Mouse (Mus musculus) forebrain, embryonic 16.5 days (tissue): ENCODE measurements around the gene Sox2. TPM values are rescaled to one million over a fixed set of nuclear protein-coding genes. Genes with fewer than 3 reads are reported as not detected.

Experiments used
- ATAC-seq: fragments of 200-750 bp; cut with Nextera tagmentation; 2 replicates; pipeline ENCODE4 v1.8.0; 2017; ENCODE audit warnings: mild to moderate bottlenecking, moderate library complexity
- H3K27ac ChIP-seq: fragments of 300-500 bp; sonication (generic); 2 replicates; pipeline ENCODE4 v1.5.1; 2014; ENCODE audit warnings: low read length, control low read depth
- H3K27me3 ChIP-seq: fragments of 300-500 bp; sonication (generic); replicated peaks from 2 replicates; pipeline ENCODE4 v1.6.1; 2014; ENCODE audit warnings: low read length; ENCODE audit not compliant: control insufficient read depth, insufficient read depth
- H3K36me3 ChIP-seq: fragments of 300-500 bp; sonication (generic); 2 replicates; pipeline ENCODE4 v1.6.1; 2014; ENCODE audit not compliant: control insufficient read depth, insufficient read depth
- H3K4me1 ChIP-seq: fragments of 300-500 bp; sonication (generic); replicated peaks from 2 replicates; pipeline ENCODE4 v1.6.1; 2014; ENCODE audit warnings: low read length; ENCODE audit not compliant: control insufficient read depth, insufficient read depth
- H3K4me2 ChIP-seq: fragments of 300-500 bp; sonication (generic); 2 replicates; pipeline ENCODE4 v1.6.1; 2014; ENCODE audit warnings: mild to moderate bottlenecking, low read length, control low read depth
- H3K4me3 ChIP-seq: fragments of 300-500 bp; sonication (generic); replicated peaks from 2 replicates; pipeline ENCODE4 v1.5.1; 2014; ENCODE audit warnings: mild to moderate bottlenecking, low read length, control low read depth
- H3K9ac ChIP-seq: fragments of 300-500 bp; sonication (generic); replicated peaks from 2 replicates; pipeline ENCODE4 v1.6.1; 2014; ENCODE audit warnings: low read depth, low read length, control low read depth
- H3K9me3 ChIP-seq: fragments of 300-500 bp; sonication (generic); 2 replicates; pipeline ENCODE4 v1.6.1; 2016; ENCODE audit warnings: low read length; ENCODE audit not compliant: control insufficient read depth
- WGBS: fragments of 180-500 bp; shearing (Covaris S2); extraction: QIAGEN DNeasy Blood & Tissue Kit; methylation state at CpG from one replicate; pipeline ENCODE4 v1.1.7; 2014; 5-methylcytosine and 5-hydroxymethylcytosine counted together
- polyA plus RNA-seq: library from polyadenylated mRNA; unstranded; fragments of >200 nt; fragmentation: Nextera tagmentation; extraction: Ambion mirVana; gene quantifications from 2 replicates; pipeline ENCODE4 v1.2.1, GENCODE M21; 2015

Sox2 gene
- polyA plus RNA-seq, 1 experiment from 2014 or later: 20.8 TPM

GRCm38 (mm10) chr3:34630736-34631135 is 19.5 kb upstream of the Sox2 start:
- Histone ChIP-seq H3K9me3 (no peaks in the 10 kb centered on the region), H3K36me3 (no peaks in the 10 kb centered on the region), H3K27me3 (no peaks in the 10 kb centered on the region), H3K4me1 (peaks cover 5% of the 10 kb centered on the region; the same call in 1 of the 2 replicates), H3K4me2 (no peak overlapping the region), H3K27ac (no peak overlapping the region), H3K9ac (no peak overlapping the region), H3K4me3 (no peak overlapping the region)
- 64% methylated on average over 1 of the region's 1 CpGs for WGBS
- no peak for ATAC-seq

GRCm38 (mm10) chr3:34636958-34637357 is 13.2 kb upstream of the Sox2 start:
- Histone ChIP-seq H3K4me2 (peak overlapping the region; percentile 18; the same call in 1 of the 2 replicates), H3K4me1 (peaks cover 32% of the 10 kb centered on the region), H3K27ac (peak overlapping the region; percentile 80), H3K27me3 (peaks cover 5% of the 10 kb centered on the region; the same call in 1 of the 2 replicates), H3K36me3 (no peaks in the 10 kb centered on the region), H3K9me3 (no peaks in the 10 kb centered on the region), H3K9ac (no peak overlapping the region), H3K4me3 (no peak overlapping the region)
- no peak for ATAC-seq
- WGBS: 51% methylated on average over 6 of the region's 6 CpGs

- Histone ChIP-seq H3K27me3 (peaks cover 5% of the 10 kb centered on the region; the same call in 1 of the 2 replicates), H3K9me3 (no peaks in the 10 kb centered on the region), H3K27ac (peak overlapping the region; percentile 80), H3K36me3 (no peaks in the 10 kb centered on the region), H3K4me2 (peak overlapping the region; percentile 18), H3K9ac (no peak overlapping the region), H3K4me1 (peaks cover 37% of the 10 kb centered on the region), H3K4me3 (no peak overlapping the region)
- no peak for ATAC-seq
- 19% methylated on average over 5 of the region's 5 CpGs for WGBS
These were observed 12.7 kb upstream of the Sox2 start for GRCm38 (mm10) chr3:34637481-34637880.

- peak; percentile 16 for ATAC-seq
- H3K9me3 ChIP-seq: no peaks in the 10 kb centered on the region
These were observed 12.3 kb upstream of the Sox2 start for GRCm38 (mm10) chr3:34637926-34638325.

GRCm38 (mm10) chr3:34638344-34638743 is 11.9 kb upstream of the Sox2 start:
- ATAC-seq: peak; percentile 3; the same call in 1 of the 2 replicates
- peak overlapping the region; percentile 80 for H3K27ac ChIP-seq
- H3K9me3 ChIP-seq: no peaks in the 10 kb centered on the region
- H3K4me3 ChIP-seq: peak overlapping the region; percentile 44
- no peaks in the 10 kb centered on the region for H3K36me3 ChIP-seq
- peak overlapping the region; percentile 61 for H3K9ac ChIP-seq
- WGBS: 2% methylated on average over 13 of the region's 13 CpGs
- H3K27me3 ChIP-seq: peaks cover 7% of the 10 kb centered on the region; the same call in 1 of the 2 replicates
- H3K4me2 ChIP-seq: peak overlapping the region; percentile 65
- peaks cover 44% of the 10 kb centered on the region for H3K4me1 ChIP-seq

More at GRCm38 (mm10) chr3:34637926-34638325, 12.3 kb upstream of the Sox2 start:
- H3K4me2 ChIP-seq: peak overlapping the region; percentile 65
- peak overlapping the region; percentile 44 for H3K4me3 ChIP-seq
- no peaks in the 10 kb centered on the region for H3K36me3 ChIP-seq
- H3K9ac ChIP-seq: peak overlapping the region; percentile 61
- 2% methylated on average over 5 of the region's 5 CpGs for WGBS
- H3K27me3 ChIP-seq: peaks cover 7% of the 10 kb centered on the region; the same call in 1 of the 2 replicates
- H3K27ac ChIP-seq: peak overlapping the region; percentile 80
- peaks cover 41% of the 10 kb centered on the region for H3K4me1 ChIP-seq

GRCm38 (mm10) chr3:34639031-34639872 is 11.0 kb upstream of the Sox2 start:
- 3% methylated on average over 24 of the region's 24 CpGs for WGBS
- Histone ChIP-seq H3K4me2 (peak overlapping the region; percentile 65), H3K27me3 (peaks cover 7% of the 10 kb centered on the region; the same call in 1 of the 2 replicates), H3K27ac (peak overlapping the region; percentile 80), H3K9ac (peak overlapping the region; percentile 66), H3K4me3 (peak overlapping the region; percentile 44), H3K9me3 (no peaks in the 10 kb centered on the region), H3K36me3 (no peaks in the 10 kb centered on the region), H3K4me1 (peaks cover 52% of the 10 kb centered on the region)
- peak; percentile 74 for ATAC-seq

- Histone ChIP-seq H3K4me2 (peak overlapping the region; percentile 65), H3K9me3 (no peaks in the 10 kb centered on the region), H3K27ac (peak overlapping the region; percentile 80), H3K27me3 (peaks cover 7% of the 10 kb centered on the region; the same call in 1 of the 2 replicates), H3K4me1 (peaks cover 55% of the 10 kb centered on the region), H3K36me3 (no peaks in the 10 kb centered on the region), H3K4me3 (peak overlapping the region; percentile 44), H3K9ac (peak overlapping the region; percentile 66)
- WGBS: 4% methylated on average over 10 of the region's 10 CpGs
- no peak for ATAC-seq
These were observed 10.3 kb upstream of the Sox2 start for GRCm38 (mm10) chr3:34639873-34640270.

GRCm38 (mm10) chr3:34640276-34640675 is 9.9 kb upstream of the Sox2 start:
- Histone ChIP-seq H3K36me3 (no peaks in the 10 kb centered on the region), H3K27me3 (peaks cover 7% of the 10 kb centered on the region; the same call in 1 of the 2 replicates), H3K4me2 (peak overlapping the region; percentile 65), H3K9me3 (no peaks in the 10 kb centered on the region), H3K4me1 (peaks cover 56% of the 10 kb centered on the region), H3K4me3 (peak overlapping the region; percentile 44), H3K9ac (peak overlapping the region; percentile 25; the same call in 1 of the 2 replicates), H3K27ac (peak overlapping the region; percentile 80)
- ATAC-seq: no peak
- 5% methylated on average over 8 of the region's 8 CpGs for WGBS
